Mouse (Mus musculus): Measurements from ENCODE around the gene Arhgap31. TPM values are rescaled to one million over a fixed set of nuclear protein-coding genes. Genes with fewer than 3 reads are reported as not detected.

The Arhgap31 gene
- polyA plus RNA-seq, 2 experiments, result 0.88 to 1.4 TPM

DNA sequence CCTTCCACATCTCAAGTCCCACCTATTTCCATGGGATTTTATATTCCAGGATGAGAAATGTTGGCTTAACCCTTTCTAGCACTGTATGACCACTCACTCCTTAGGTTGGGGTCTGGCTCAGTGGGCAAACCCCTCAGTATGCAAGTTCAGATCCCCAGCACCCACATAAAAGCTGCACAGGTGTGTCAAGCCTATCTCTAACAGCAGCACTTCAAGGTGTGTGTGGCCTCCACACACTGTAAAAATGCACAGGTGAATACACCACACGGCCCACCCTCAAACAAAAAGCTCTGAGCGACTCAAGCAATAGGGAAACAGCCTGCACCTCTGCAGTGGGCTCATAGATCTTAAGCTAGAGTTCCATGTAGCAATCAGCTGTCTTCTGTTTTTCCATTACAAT is 117.0 kb downstream of the Arhgap31 start:
- Histone ChIP-seq H3K4me1 (replicated peaks; ENCODE audit: control insufficient read depth in 2 of 2, insufficient read depth in 2 of 2, low read length in 1 of 2) (no peaks in the 10 kb centered on the region), H3K4me2 (ENCODE audit: low read depth) (no peak overlapping the region), H3K27me3 (ENCODE audit: control insufficient read depth, insufficient read depth, low read length) (no peaks in the 10 kb centered on the region), H3K4me3 (ENCODE audit: insufficient read depth in 1 of 2, low read depth in 2 of 2, low read length in 2 of 2) (no peak overlapping the region), H3K9ac (replicated peaks) (no peak overlapping the region), H3K27ac (no peak overlapping the region), H3K36me3 (replicated peaks; ENCODE audit: control insufficient read depth, insufficient read depth, low read depth) (no peaks in the 10 kb centered on the region; the same call in 1 of the 2 replicates), H3K9me3 (ENCODE audit: control insufficient read depth, low read length) (no peaks in the 10 kb centered on the region)
- ATAC-seq (ENCODE audit: insufficient read depth), result no peak
- DNase-seq (ENCODE audit: low read depth in 3 of 3, low spot score in 3 of 3), result no peak
- TF ChIP-seq CTCF (IDR thresholded peaks at IDR 0.05; ENCODE audit: low read depth) (no peak), EP300 (IDR thresholded peaks at IDR 0.05; ENCODE audit: low read depth) (no peak)
- 65% methylated on average over 2 of the region's 2 CpGs for WGBS (ENCODE audit: insufficient replicate concordance)

DNA sequence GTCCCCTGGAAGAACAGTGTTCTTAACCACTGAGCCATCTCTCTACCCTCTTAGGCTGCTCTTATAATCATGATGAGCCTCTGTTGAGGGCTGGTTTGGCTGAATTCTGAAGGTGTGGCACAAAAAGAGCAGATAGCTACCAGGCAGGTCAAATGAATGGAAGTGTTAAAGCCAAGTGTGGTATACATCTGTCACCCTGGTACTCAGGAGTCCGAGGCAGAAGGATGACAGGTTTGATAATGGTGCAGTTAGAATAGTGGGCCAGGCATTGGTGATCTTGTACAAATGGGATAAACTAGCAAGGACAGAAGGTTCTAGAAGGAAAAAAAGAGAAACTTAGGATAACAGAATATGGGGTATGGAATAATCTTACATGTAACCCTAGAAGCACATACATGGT is 118.6 kb downstream of the Arhgap31 start:
- Histone ChIP-seq H3K27ac (no peak overlapping the region), H3K9ac (replicated peaks) (no peak overlapping the region), H3K4me1 (replicated peaks; ENCODE audit: control insufficient read depth in 2 of 2, insufficient read depth in 2 of 2, low read length in 1 of 2) (no peaks in the 10 kb centered on the region), H3K27me3 (ENCODE audit: control insufficient read depth, insufficient read depth, low read length) (no peaks in the 10 kb centered on the region), H3K4me2 (ENCODE audit: low read depth) (no peak overlapping the region), H3K9me3 (ENCODE audit: control insufficient read depth, low read length) (no peaks in the 10 kb centered on the region), H3K4me3 (ENCODE audit: insufficient read depth in 1 of 2, low read depth in 2 of 2, low read length in 2 of 2) (no peak overlapping the region), H3K36me3 (replicated peaks; ENCODE audit: control insufficient read depth, insufficient read depth, low read depth) (no peaks in the 10 kb centered on the region; the same call in 1 of the 2 replicates)
- DNase-seq (ENCODE audit: low read depth in 3 of 3, low spot score in 3 of 3) (no peak), ATAC-seq (ENCODE audit: insufficient read depth) (no peak)
- 63% methylated on average over 1 of the region's 1 CpGs for WGBS (ENCODE audit: insufficient replicate concordance)
- TF ChIP-seq CTCF (IDR thresholded peaks at IDR 0.05; ENCODE audit: low read depth) (no peak), EP300 (IDR thresholded peaks at IDR 0.05; ENCODE audit: low read depth) (no peak)

DNA sequence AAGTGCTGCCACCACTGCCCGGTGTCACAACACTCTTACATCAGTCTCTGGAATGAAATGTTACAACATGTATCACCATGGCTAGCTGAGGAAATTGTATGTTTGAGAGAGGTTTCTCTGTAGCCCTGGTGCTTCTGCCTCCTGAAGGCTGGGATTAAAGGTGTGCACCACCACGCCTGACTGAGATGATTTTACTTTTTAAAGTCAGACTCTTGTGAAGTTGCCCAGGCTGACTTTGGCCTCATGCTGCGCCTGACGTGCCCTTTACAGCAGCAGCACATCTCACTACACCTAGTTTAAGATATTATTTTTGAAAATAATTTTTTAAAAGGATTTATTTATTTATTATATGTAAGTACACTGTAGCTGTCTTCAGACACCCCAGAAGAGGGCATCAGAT is 120.1 kb downstream of the Arhgap31 start:
- Histone ChIP-seq H3K9ac (replicated peaks) (no peak overlapping the region), H3K9me3 (ENCODE audit: control insufficient read depth, low read length) (no peaks in the 10 kb centered on the region), H3K27me3 (ENCODE audit: control insufficient read depth, insufficient read depth, low read length) (no peaks in the 10 kb centered on the region), H3K4me3 (ENCODE audit: insufficient read depth in 1 of 2, low read depth in 2 of 2, low read length in 2 of 2) (no peak overlapping the region), H3K4me2 (ENCODE audit: low read depth) (no peak overlapping the region), H3K4me1 (replicated peaks; ENCODE audit: control insufficient read depth in 2 of 2, insufficient read depth in 2 of 2, low read length in 1 of 2) (no peaks in the 10 kb centered on the region), H3K27ac (no peak overlapping the region), H3K36me3 (replicated peaks; ENCODE audit: control insufficient read depth, insufficient read depth, low read depth) (peaks cover 2% of the 10 kb centered on the region; the same call in 1 of the 2 replicates)
- no peak for ATAC-seq (ENCODE audit: insufficient read depth)
- WGBS (ENCODE audit: insufficient replicate concordance), result 76% methylated on average over 4 of the region's 4 CpGs
- TF ChIP-seq CTCF (IDR thresholded peaks at IDR 0.05; ENCODE audit: low read depth) (no peak), EP300 (IDR thresholded peaks at IDR 0.05; ENCODE audit: low read depth) (no peak)
- DNase-seq (ENCODE audit: low read depth in 3 of 3, low spot score in 3 of 3), result no peak

DNA sequence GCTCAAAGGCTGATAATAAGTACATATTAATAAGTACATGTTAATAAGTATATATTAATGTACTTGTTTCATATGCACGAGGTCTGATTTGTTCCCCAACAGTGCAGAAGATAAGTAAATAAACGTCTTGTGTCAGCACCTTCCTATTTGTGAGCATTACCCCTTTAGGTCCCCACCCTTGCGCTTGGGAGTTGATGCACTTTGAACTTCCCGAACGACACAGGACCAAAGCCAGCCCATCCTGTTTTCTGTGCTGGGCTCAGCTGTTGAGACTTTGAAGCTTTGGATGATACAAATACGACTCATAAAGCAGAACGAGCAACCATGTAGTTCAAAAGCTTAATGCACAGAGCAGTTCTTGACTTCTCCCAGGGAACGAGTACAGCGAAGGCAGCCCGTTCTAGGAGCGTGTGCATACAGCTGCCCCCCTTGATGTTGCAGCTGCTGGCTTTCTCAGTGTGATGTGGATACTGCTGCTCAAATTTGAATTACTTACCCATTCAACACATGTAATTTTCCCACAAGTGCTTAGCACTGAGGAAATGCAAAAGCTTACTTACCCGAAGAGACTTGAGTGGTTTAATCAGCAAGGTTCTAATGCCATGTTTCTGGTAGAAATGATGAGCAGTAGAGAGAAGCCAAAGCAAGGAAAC is 120.9 kb downstream of the Arhgap31 start:
- Histone ChIP-seq H3K4me2 (ENCODE audit: low read depth) (no peak overlapping the region), H3K9ac (replicated peaks) (no peak overlapping the region), H3K9me3 (ENCODE audit: control insufficient read depth, low read length) (no peaks in the 10 kb centered on the region), H3K4me3 (ENCODE audit: insufficient read depth in 1 of 2, low read depth in 2 of 2, low read length in 2 of 2) (no peak overlapping the region), H3K36me3 (replicated peaks; ENCODE audit: control insufficient read depth, insufficient read depth, low read depth) (peaks cover 6% of the 10 kb centered on the region), H3K27ac (no peak overlapping the region), H3K27me3 (ENCODE audit: control insufficient read depth, insufficient read depth, low read length) (no peaks in the 10 kb centered on the region), H3K4me1 (replicated peaks; ENCODE audit: control insufficient read depth in 2 of 2, insufficient read depth in 2 of 2, low read length in 1 of 2) (no peaks in the 10 kb centered on the region)
- 78% methylated on average over 12 of the region's 12 CpGs for WGBS (ENCODE audit: insufficient replicate concordance)
- DNase-seq (ENCODE audit: low read depth in 3 of 3, low spot score in 3 of 3) (no peak), ATAC-seq (ENCODE audit: insufficient read depth) (no peak)
- TF ChIP-seq EP300 (IDR thresholded peaks at IDR 0.05; ENCODE audit: low read depth) (no peak), CTCF (IDR thresholded peaks at IDR 0.05; ENCODE audit: low read depth) (no peak)

DNA sequence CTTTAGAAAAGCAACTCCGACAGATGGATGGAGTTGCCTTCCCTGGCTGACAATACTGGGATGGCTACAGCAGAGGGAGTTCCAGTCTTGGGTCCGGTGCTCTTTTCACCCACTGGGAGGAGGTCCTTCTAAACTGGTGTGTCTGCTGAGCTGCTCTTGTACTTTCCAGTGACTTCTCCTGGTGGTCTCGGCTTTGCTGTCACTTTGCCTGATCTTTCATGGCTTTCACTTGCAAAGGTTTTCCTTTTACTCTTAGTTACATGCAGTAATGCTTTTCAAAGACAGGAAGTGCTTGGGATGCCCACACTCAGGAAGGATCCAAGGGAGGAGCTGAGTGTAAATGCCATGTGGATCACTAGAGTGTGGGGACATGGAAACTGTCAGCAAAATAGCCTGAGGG is 121.6 kb downstream of the Arhgap31 start:
- Histone ChIP-seq H3K9me3 (ENCODE audit: control insufficient read depth, low read length) (no peaks in the 10 kb centered on the region), H3K27me3 (ENCODE audit: control insufficient read depth, insufficient read depth, low read length) (no peaks in the 10 kb centered on the region), H3K9ac (replicated peaks) (no peak overlapping the region), H3K4me1 (replicated peaks; ENCODE audit: control insufficient read depth in 2 of 2, insufficient read depth in 2 of 2, low read length in 1 of 2) (no peaks in the 10 kb centered on the region), H3K4me2 (ENCODE audit: low read depth) (no peak overlapping the region), H3K36me3 (replicated peaks; ENCODE audit: control insufficient read depth, insufficient read depth, low read depth) (peaks cover 8% of the 10 kb centered on the region), H3K27ac (no peak overlapping the region), H3K4me3 (ENCODE audit: insufficient read depth in 1 of 2, low read depth in 2 of 2, low read length in 2 of 2) (no peak overlapping the region)
- no peak for ATAC-seq (ENCODE audit: insufficient read depth)
- no peak for DNase-seq (ENCODE audit: low read depth in 3 of 3, low spot score in 3 of 3)
- TF ChIP-seq CTCF (IDR thresholded peaks at IDR 0.05; ENCODE audit: low read depth), result no peak
- no peak for TF ChIP-seq EP300 (IDR thresholded peaks at IDR 0.05; ENCODE audit: low read depth)
- WGBS (ENCODE audit: insufficient replicate concordance), result 65% methylated on average over 3 of the region's 3 CpGs
